ENCODE assay signal across 19 mouse cellular contexts in the genomic region with DNA sequence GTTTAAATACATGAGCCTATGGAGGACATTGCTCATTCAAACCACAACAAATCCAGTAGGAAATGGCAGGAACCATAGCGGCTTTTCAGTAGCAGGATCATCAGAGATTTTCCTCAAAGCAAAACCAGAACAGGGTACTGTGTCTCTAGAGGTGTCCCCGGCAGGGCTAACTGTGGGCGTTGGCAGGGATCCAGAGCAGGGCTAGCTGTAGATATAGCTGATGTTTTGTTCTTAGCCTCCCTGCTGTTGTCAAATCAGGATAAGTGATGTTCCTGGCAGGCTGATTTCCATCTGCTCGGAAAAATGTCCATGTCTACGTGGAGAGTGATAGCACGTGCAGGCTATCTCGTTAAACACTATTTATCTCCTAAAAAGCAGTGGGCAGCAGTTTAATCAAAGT.
DNase-seq lines count a peak whose midpoint lies in the region; ATAC-seq lines count a peak whose summit lies in the region.
"Had no signal": no experiment of that assay in that cellular context is flagged by ENCODE, and none has a peak within 500 bp of the region (broad histone marks: within the 10 kb centered on the region; RNA-seq: fewer than 3 reads in every experiment).

No protein-coding gene starts in this region.

- H3K4me1 ChIP-seq in hindbrain, embryonic 15.5 days (replicated peaks), result 0 out of 2 replicates have a peak, but pooled peaks cover 6% of the 10 kb centered on the region
- no peaks in the 10 kb centered on the region for H3K4me1 ChIP-seq in hindbrain, embryonic 10.5 days (replicated peaks)
- H3K4me1 ChIP-seq in midbrain, embryonic 13.5 days (replicated peaks), result 0 out of 2 replicates have a peak, but pooled peaks cover 4% of the 10 kb centered on the region
- H3K4me1 ChIP-seq in midbrain, embryonic 10.5 days, result no peaks in the 10 kb centered on the region
- H3K4me1 ChIP-seq: embryonic facial prominence, embryonic 10.5 days; intestine, embryonic 15.5 days; kidney, embryonic 15.5 days; liver, embryonic 13.5 days had no signal

- no peak overlapping the region for H3K4me3 ChIP-seq in hindbrain, embryonic 15.5 days
- no peak overlapping the region for H3K4me3 ChIP-seq in hindbrain, embryonic 10.5 days
- no peak overlapping the region for H3K4me3 ChIP-seq in midbrain, embryonic 13.5 days (replicated peaks)
- no peak overlapping the region for H3K4me3 ChIP-seq in midbrain, embryonic 10.5 days
- H3K4me3 ChIP-seq: embryonic facial prominence, embryonic 10.5 days; erythroblast, embryonic 14.5 days; intestine, embryonic 15.5 days; kidney, embryonic 15.5 days; liver, embryonic 13.5 days had no signal

- no peaks in the 10 kb centered on the region for H3K27me3 ChIP-seq in hindbrain, embryonic 15.5 days
- no peaks in the 10 kb centered on the region for H3K27me3 ChIP-seq in hindbrain, embryonic 10.5 days (ENCODE audit: insufficient read depth, poor library complexity, severe bottlenecking)
- no peaks in the 10 kb centered on the region for H3K27me3 ChIP-seq in midbrain, embryonic 13.5 days
- H3K27me3 ChIP-seq in midbrain, embryonic 10.5 days (ENCODE audit: low read depth, poor library complexity, severe bottlenecking), result no peaks in the 10 kb centered on the region
- H3K27me3 ChIP-seq: intestine, embryonic 15.5 days; kidney, embryonic 15.5 days; liver, embryonic 13.5 days; Patski had no signal

- H3K27ac ChIP-seq in hindbrain, embryonic 15.5 days (replicated peaks), result peak overlapping the region; percentile 25; the same call in 1 of the 2 replicates
- no peak overlapping the region for H3K27ac ChIP-seq in hindbrain, embryonic 10.5 days
- H3K27ac ChIP-seq in midbrain, embryonic 13.5 days, result 0 out of 2 replicates have a peak overlapping the region, but pooled peaks have one; percentile 8
- H3K27ac ChIP-seq in midbrain, embryonic 10.5 days (replicated peaks), result no peak overlapping the region
- H3K27ac ChIP-seq: embryonic facial prominence, embryonic 10.5 days; intestine, embryonic 15.5 days; kidney, embryonic 15.5 days; liver, embryonic 13.5 days had no signal

- no peak overlapping the region for H3K9ac ChIP-seq in hindbrain, embryonic 15.5 days
- no peak overlapping the region for H3K9ac ChIP-seq in midbrain, embryonic 13.5 days (replicated peaks)
- H3K9ac ChIP-seq: intestine, embryonic 15.5 days; kidney, embryonic 15.5 days; liver, embryonic 13.5 days had no signal

- ATAC-seq in hindbrain, embryonic 15.5 days (ENCODE audit: low FRiP score, low read depth), result no peak; the same call in 1 of the 2 replicates
- ATAC-seq in midbrain, embryonic 13.5 days, result no peak
- ATAC-seq: intestine, embryonic 15.5 days; lung, postnatal 0 days; Patski had no signal

- no peaks in the 10 kb centered on the region for H3K36me3 ChIP-seq in hindbrain, embryonic 15.5 days
- no peaks in the 10 kb centered on the region for H3K36me3 ChIP-seq in hindbrain, embryonic 10.5 days
- no peaks in the 10 kb centered on the region for H3K36me3 ChIP-seq in midbrain, embryonic 13.5 days
- no peaks in the 10 kb centered on the region for H3K36me3 ChIP-seq in midbrain, embryonic 10.5 days
- H3K36me3 ChIP-seq: embryonic facial prominence, embryonic 10.5 days; intestine, embryonic 15.5 days; kidney, embryonic 15.5 days; liver, embryonic 13.5 days had no signal

- H3K9me3 ChIP-seq in hindbrain, embryonic 15.5 days, result no peaks in the 10 kb centered on the region
- peaks cover 6% of the 10 kb centered on the region; the same call in 1 of the 2 replicates for H3K9me3 ChIP-seq in hindbrain, embryonic 10.5 days
- no peaks in the 10 kb centered on the region for H3K9me3 ChIP-seq in midbrain, embryonic 13.5 days
- H3K9me3 ChIP-seq in midbrain, embryonic 10.5 days (replicated peaks), result no peaks in the 10 kb centered on the region
- H3K9me3 ChIP-seq: embryonic facial prominence, embryonic 10.5 days; intestine, embryonic 15.5 days; kidney, embryonic 15.5 days; liver, embryonic 13.5 days had no signal

- H3K4me2 ChIP-seq in hindbrain, embryonic 15.5 days, result no peak overlapping the region
- no peak overlapping the region for H3K4me2 ChIP-seq in midbrain, embryonic 13.5 days (replicated peaks)
- H3K4me2 ChIP-seq: intestine, embryonic 15.5 days; kidney, embryonic 15.5 days; liver, embryonic 13.5 days had no signal

- DNase-seq in cerebellum, adult 9-10 months, result peak; percentile 50
- no peak for DNase-seq in cerebellum, adult 9-11 months
- DNase-seq in hindbrain, embryonic 10.5 days (ENCODE audit: low spot score), result no peak
- no peak for DNase-seq in midbrain, embryonic 10.5 days (ENCODE audit: low spot score)
- DNase-seq in brain, adult 2 months (ENCODE audit: low read depth, low spot score), result peak; percentile 61
- DNase-seq in lung, postnatal 10 days, result no peak
- DNase-seq: gastrocnemius, postnatal 14 days; heart, postnatal 14 days; layer of hippocampus, adult 9-11 months; liver, embryonic 13.5 days; thymus, postnatal 14 days had no signal

- whole genome bisulfite sequencing in hindbrain, embryonic 15.5 days, result 30% methylated on average over 7 of the region's 7 CpGs
- 78% methylated on average over 7 of the region's 7 CpGs for WGBS in hindbrain, embryonic 10.5 days
- WGBS in midbrain, embryonic 13.5 days, result 50% methylated on average over 7 of the region's 7 CpGs
- WGBS in midbrain, embryonic 10.5 days, result 86% methylated on average over 7 of the region's 7 CpGs

Comparison
In these comparisons a context has a peak if more than half of its experiments do, and no peak if none do; other contexts are left out.
1. DNase-seq: peak in cerebellum, adult 9-10 months (single experiment) and brain, adult 2 months (single experiment); none in cerebellum, adult 9-11 months (single experiment), hindbrain, embryonic 10.5 days (single experiment), midbrain, embryonic 10.5 days (single experiment) and lung, postnatal 10 days (single experiment).
2. H3K27ac ChIP-seq: peak in hindbrain, embryonic 15.5 days (single experiment) and midbrain, embryonic 13.5 days (single experiment); none in hindbrain, embryonic 10.5 days (single experiment) and midbrain, embryonic 10.5 days (single experiment).